Mouse (Mus musculus): ENCODE results near the gene Usp25.

- no peak for TF ChIP-seq CTCF (IDR thresholded peaks at IDR 0.05; ENCODE audit: low read depth, low read length)
- no peak for TF ChIP-seq POLR2A (IDR thresholded peaks at IDR 0.05; ENCODE audit: borderline replicate concordance, low read depth, low read length)
Measured at GRCm38 (mm10) chr16:77093526-77093925, 80.0 kb downstream of the Usp25 start.

All from bone marrow macrophage, adult 2 months (primary cell).